Mouse (Mus musculus) midbrain, postnatal 0 days (tissue): ENCODE data around the gene Slc2a4. TPM values are rescaled to one million over a fixed set of nuclear protein-coding genes. Genes with fewer than 3 reads are reported as not detected.

ENCODE experiments used
- ATAC-seq: fragments of 200-750 bp; cut with Nextera tagmentation; 2 replicates; pipeline ENCODE4 v1.8.0; 2017; ENCODE audit warnings: moderate number of reproducible peaks, mild to moderate bottlenecking, moderate TSS enrichment, moderate library complexity; ENCODE audit not compliant: low FRiP score
- DNase-seq: peaks from one replicate; pipeline ENCODE4 v3.0.0-alpha.2; 2015; ENCODE audit warnings: low spot score
- H3K27ac ChIP-seq: fragments of 300-500 bp; sonication (generic); 2 replicates; pipeline ENCODE4 v1.5.1; 2014; ENCODE audit warnings: low read depth, mild to moderate bottlenecking, low read length, mixed read lengths
- H3K27me3 ChIP-seq: fragments of 300-500 bp; sonication (generic); 2 replicates; pipeline ENCODE4 v1.6.1; 2014; ENCODE audit warnings: low read length, control low read depth, mixed read lengths; ENCODE audit not compliant: insufficient read depth
- H3K36me3 ChIP-seq: fragments of 300-500 bp; sonication (generic); 2 replicates; pipeline ENCODE4 v1.6.1; 2014; ENCODE audit warnings: low read length, control low read depth, mixed read lengths; ENCODE audit not compliant: insufficient read depth
- H3K4me1 ChIP-seq: fragments of 300-500 bp; sonication (generic); 2 replicates; pipeline ENCODE4 v1.6.1; 2014; ENCODE audit warnings: mild to moderate bottlenecking, control low read depth, antibody characterized with exemption, low read length, mixed read lengths; ENCODE audit not compliant: insufficient read depth
- H3K4me2 ChIP-seq: fragments of 300-500 bp; sonication (generic); 2 replicates; pipeline ENCODE4 v1.6.1; 2014; ENCODE audit warnings: low read depth, mild to moderate bottlenecking, low read length, mixed read lengths; ENCODE audit not compliant: poor library complexity, severe bottlenecking
- H3K4me3 ChIP-seq: fragments of 300-500 bp; sonication (generic); 2 replicates; pipeline ENCODE4 v1.5.1; 2014; ENCODE audit warnings: low read depth, mild to moderate bottlenecking, low read length, moderate library complexity
- H3K9ac ChIP-seq: fragments of 300-500 bp; sonication (generic); replicated peaks from 2 replicates; pipeline ENCODE4 v1.6.1; 2014; ENCODE audit warnings: mild to moderate bottlenecking, low read length, moderate library complexity, mixed read lengths; ENCODE audit not compliant: poor library complexity, severe bottlenecking
- H3K9me3 ChIP-seq: fragments of 300-500 bp; sonication (generic); 2 replicates; pipeline ENCODE4 v1.6.1; 2016; ENCODE audit warnings: low read length, control low read depth
- CTCF ChIP-seq: IDR thresholded peaks from 2 replicates; pipeline ENCODE4 v1.5.1; 2016; ENCODE audit warnings: antibody characterized with exemption, mild to moderate bottlenecking
- WGBS: fragments of 180-500 bp; shearing (Covaris S2); extraction: QIAGEN DNeasy Blood & Tissue Kit; methylation state at CpG from one replicate; pipeline ENCODE4 v1.1.7; 2014; 5-methylcytosine and 5-hydroxymethylcytosine counted together
- microRNA-seq: library from miRNA; unstranded; fragments of <30 nt; microRNA quantifications from one replicate; pipeline ENCODE4, GENCODE M21; 2016; ENCODE audit warnings: borderline number of aligned reads
- polyA plus RNA-seq: library from polyadenylated mRNA; unstranded; fragments of >200 nt; fragmentation: Nextera tagmentation; extraction: Ambion mirVana; gene quantifications from 2 replicates; pipeline ENCODE4 v1.2.1, GENCODE M21; 2015
- total RNA-seq: library from RNA; depleted of rRNA; stranded (reverse); fragments of >200 nt; gene quantifications from 2 replicates; pipeline ENCODE4 v1.2.3, GENCODE M21; 2014; rRNA removed

Gene Slc2a4
- total and polyA plus RNA-seq, 2 experiments from 2014 or later = 4.0 to 8.8 TPM

DNA sequence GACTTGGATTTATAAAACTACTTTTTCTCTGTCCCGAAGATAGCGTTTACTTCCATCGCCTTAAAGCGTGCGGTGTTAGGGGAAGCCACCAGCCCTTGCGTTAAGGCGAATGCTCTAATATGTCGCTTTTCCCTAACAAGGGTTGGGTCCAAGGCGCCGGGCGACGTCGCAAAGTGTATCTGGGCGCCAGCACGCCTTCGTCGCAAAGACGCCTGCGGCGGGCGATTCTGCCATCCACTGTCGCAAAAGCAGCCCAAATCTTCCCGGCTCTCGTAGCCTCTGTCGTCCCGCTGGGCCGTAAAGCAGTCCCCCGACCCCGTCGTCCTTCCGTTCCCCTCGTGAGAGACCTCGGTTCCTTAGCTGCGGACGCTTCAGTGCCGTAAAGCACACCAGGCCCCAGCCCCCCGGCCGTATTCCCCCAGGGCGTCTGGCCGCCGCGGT lies 46.6 kb downstream of the Slc2a4 start:
- WGBS = under 1% methylated on average over 41 of the region's 42 CpGs
- Histone ChIP-seq H3K4me1 (peaks cover 6% of the 10 kb centered on the region; the same call in 1 of the 2 replicates), H3K27ac (peak overlapping the region; percentile 94), H3K9ac (peak overlapping the region; percentile 89), H3K4me2 (peak overlapping the region; percentile 86), H3K36me3 (peaks cover 24% of the 10 kb centered on the region), H3K4me3 (peak overlapping the region; percentile 81), H3K27me3 (no peaks in the 10 kb centered on the region), H3K9me3 (no peaks in the 10 kb centered on the region)
- DNase-seq (peak; percentile 99), ATAC-seq (peak; percentile 85)
- no peak for TF ChIP-seq CTCF

DNA sequence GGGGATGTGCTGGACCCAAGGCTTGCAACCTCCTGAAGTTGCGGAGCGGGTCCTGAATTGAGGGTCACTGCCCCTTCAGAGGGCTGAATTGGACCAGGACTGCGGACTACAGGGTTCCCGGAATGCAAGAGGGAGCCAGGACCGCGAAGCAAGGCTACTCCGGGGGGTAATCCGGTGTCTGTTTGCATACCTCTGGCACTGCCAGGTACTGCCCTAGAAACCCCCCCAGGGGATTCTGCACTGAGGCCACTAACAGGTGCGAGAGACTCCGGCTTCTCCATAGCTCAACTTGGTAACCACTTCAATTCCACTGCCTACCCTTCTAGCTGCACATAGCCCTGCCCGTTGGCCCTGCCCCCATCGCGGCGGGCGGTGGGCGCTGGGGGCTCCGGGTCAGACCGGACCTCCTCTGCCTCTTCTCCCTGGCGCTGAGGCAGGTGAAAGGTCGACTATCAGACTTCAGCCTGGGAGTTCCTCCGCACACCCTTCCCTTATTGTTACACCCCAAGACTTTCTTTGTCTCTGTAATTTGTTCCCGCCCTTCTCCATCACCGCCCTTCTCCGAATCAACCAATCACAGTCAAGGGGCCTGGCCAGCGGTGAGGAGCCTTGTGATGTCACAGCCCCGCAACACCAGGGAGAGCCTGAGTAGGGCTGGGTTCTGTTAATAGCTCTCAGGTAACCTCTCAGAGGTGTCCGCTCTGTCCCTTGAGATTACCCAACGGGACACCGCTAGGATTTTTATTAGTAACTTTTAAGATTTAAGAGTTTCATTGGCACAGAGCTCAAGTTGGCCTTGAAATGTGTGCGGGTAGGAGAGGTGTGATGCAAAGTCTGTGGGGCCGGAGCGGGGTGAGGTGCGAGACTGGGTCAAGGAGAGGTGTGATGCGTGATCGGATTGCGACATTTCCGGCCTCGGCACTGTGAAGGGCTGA lies 47.2 kb downstream of the Slc2a4 start, which contains the start of the genes 2810408A11Rik and Neurl4:
Gene 2810408A11Rik, minus strand, starts transcription at position 517 of the 935 bp plus-strand sequence.
Gene Neurl4, plus strand, starts transcription at position 602 of the 935 bp plus-strand sequence.
- H3K4me1 ChIP-seq = peaks cover 6% of the 10 kb centered on the region; the same call in 1 of the 2 replicates
- peaks cover 17% of the 10 kb centered on the region for H3K36me3 ChIP-seq
- DNase-seq (peak; percentile 96), ATAC-seq (peak; percentile 91)
- WGBS = under 1% methylated on average over 38 of the region's 38 CpGs
- no peaks in the 10 kb centered on the region for H3K27me3 ChIP-seq
- peak within 1 kb of the TSS; percentile 89 for H3K9ac ChIP-seq
- peak within 1 kb of the TSS; percentile 81 for H3K4me3 ChIP-seq
- TF ChIP-seq CTCF = no peak
- H3K27ac ChIP-seq = peak within 1 kb of the TSS; percentile 94
- no peaks in the 10 kb centered on the region for H3K9me3 ChIP-seq
- peak within 1 kb of the TSS; percentile 86 for H3K4me2 ChIP-seq

DNA sequence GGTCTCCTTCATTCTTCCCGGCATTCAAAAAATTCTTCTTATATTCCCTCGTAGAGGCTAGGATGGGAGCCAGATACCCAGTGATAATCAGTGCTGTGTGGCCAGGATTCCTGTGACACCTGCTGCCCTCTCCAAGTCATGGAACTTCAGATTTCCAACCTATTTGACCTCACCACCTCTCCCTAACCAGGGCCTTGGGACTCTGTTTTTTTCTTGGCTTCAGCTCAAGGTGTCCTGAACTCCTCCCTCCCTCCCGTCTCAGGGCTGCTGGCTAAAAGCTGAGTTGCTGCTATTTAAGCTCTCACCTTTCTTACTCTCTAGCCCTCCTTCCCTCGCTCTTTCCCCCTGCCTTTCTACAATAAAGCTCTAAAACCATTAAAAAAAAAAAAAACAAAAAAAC lies 48.1 kb downstream of the Slc2a4 start:
- H3K4me2 ChIP-seq = peak overlapping the region; percentile 86
- DNase-seq (no peak), ATAC-seq (no peak)
- peak overlapping the region; percentile 89; the same call in 1 of the 2 replicates for H3K9ac ChIP-seq
- no peaks in the 10 kb centered on the region for H3K9me3 ChIP-seq
- no peaks in the 10 kb centered on the region for H3K27me3 ChIP-seq
- H3K27ac ChIP-seq = peak overlapping the region; percentile 94; the same call in 1 of the 2 replicates
- TF ChIP-seq CTCF = no peak
- H3K36me3 ChIP-seq = peaks cover 11% of the 10 kb centered on the region
- peak overlapping the region; percentile 81 for H3K4me3 ChIP-seq
- 19% methylated on average over 4 of the region's 4 CpGs for WGBS
- H3K4me1 ChIP-seq = peaks cover 6% of the 10 kb centered on the region; the same call in 1 of the 2 replicates

DNA sequence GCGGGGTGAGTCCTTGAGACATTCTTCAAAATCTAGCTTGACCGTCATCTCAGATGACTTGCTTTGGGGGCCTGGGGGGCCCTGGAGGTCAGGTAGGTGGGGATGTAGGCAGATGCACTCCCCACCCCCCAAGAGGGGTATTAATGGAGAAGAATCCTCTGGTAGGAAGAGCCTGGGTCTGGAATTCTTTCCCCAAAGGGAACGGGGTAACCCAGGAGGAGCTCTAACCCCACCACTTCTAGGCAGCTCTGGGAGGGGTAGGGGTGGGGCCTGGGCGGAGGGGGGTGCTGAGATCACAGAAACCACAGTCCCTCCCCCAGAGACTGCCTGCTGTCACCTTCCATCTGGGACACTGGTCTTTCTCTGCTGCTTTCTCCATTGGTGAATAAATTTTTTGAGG lies 52.7 kb downstream of the Slc2a4 start, which contains the start of gene Acap1:
Gene Acap1, minus strand, starts transcription at position 249 of the 400 bp plus-strand sequence.
- no peaks in the 10 kb centered on the region for H3K27me3 ChIP-seq
- WGBS = 73% methylated on average over 4 of the region's 4 CpGs
- peaks cover 6% of the 10 kb centered on the region; the same call in 1 of the 2 replicates for H3K4me1 ChIP-seq

DNA sequence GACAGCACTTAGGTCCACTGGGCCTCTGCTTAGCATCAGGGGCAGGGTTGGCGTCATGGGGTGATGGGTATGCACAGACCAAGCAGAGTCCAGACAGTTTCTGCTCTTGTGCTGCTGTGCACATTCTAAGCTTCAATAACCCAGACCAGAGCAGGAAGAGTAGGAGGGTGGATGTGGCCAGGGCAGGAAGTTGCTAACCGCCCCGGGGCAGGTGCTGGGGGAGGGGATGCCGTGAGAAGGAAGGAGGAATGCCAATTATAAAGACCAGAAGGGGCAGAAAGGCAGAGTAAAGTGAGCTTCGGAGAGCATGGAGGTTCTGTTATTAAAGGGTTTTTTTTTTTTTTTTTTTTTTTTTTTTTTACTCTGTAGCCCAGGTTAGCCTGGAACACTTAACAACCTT lies 53.3 kb downstream of the Slc2a4 start:
- H3K27me3 ChIP-seq = no peaks in the 10 kb centered on the region
- H3K27ac ChIP-seq = no peak overlapping the region
- H3K9ac ChIP-seq = no peak overlapping the region
- no peaks in the 10 kb centered on the region for H3K36me3 ChIP-seq
- no peak for TF ChIP-seq CTCF
- 89% methylated on average over 5 of the region's 5 CpGs for WGBS
- ATAC-seq (no peak), DNase-seq (no peak)
- no peak overlapping the region for H3K4me3 ChIP-seq
- no peaks in the 10 kb centered on the region for H3K9me3 ChIP-seq
- peaks cover 4% of the 10 kb centered on the region; the same call in 1 of the 2 replicates for H3K4me1 ChIP-seq
- H3K4me2 ChIP-seq = no peak overlapping the region

More for the DNA sequence above, 52.7 kb downstream of the Slc2a4 start, which contains the start of gene Acap1:
- Histone ChIP-seq H3K36me3 (no peaks in the 10 kb centered on the region), H3K27ac (no peak within 1 kb of the TSS), H3K4me2 (no peak within 1 kb of the TSS), H3K9me3 (no peaks in the 10 kb centered on the region), H3K9ac (no peak within 1 kb of the TSS), H3K4me3 (no peak within 1 kb of the TSS)
- no peak for TF ChIP-seq CTCF
- DNase-seq = no peak
- ATAC-seq = no peak

Small RNAs within 50 kb of the gene (microRNA-seq; reads per million reads assigned to microRNA genes)
- not detected for gene Gm44349

Other genes with a start within 250 kb of the Slc2a4 start
Only the 30 nearest of the 33 such genes appear.
- gene Zbtb4, start 182.3 kb downstream of the Slc2a4 start, total RNA-seq = 31.5 and 34.3 TPM in 2 replicates
- 4.4 and 5.0 TPM in 2 replicates for gene Zbtb4, start 182.3 kb downstream of the Slc2a4 start, polyA plus RNA-seq
- gene Chrnb1, start 152.2 kb downstream of the Slc2a4 start, total RNA-seq = 1.5 and 1.6 TPM in 2 replicates
- gene Chrnb1, start 152.2 kb downstream of the Slc2a4 start, polyA plus RNA-seq = 1.1 TPM in 2 replicates
- gene Fgf11, start 146.3 kb downstream of the Slc2a4 start, total RNA-seq = 12.7 and 16.4 TPM in 2 replicates
- gene Fgf11, start 146.3 kb downstream of the Slc2a4 start, polyA plus RNA-seq = 2.6 and 2.8 TPM in 2 replicates
- gene Tmem102, start 142.6 kb downstream of the Slc2a4 start, total RNA-seq = 0.16 TPM in 1 of 2 replicates, not detected in the other
- gene Tmem102, start 142.6 kb downstream of the Slc2a4 start, polyA plus RNA-seq = 0.80 and 0.94 TPM in 2 replicates
- not detected in 2 replicates for gene Gm39566, start 132.9 kb downstream of the Slc2a4 start, total RNA-seq
- gene Gm39566, start 132.9 kb downstream of the Slc2a4 start, polyA plus RNA-seq = not detected in 2 replicates
- gene Spem2, start 129.7 kb downstream of the Slc2a4 start, total RNA-seq = not detected in 2 replicates
- not detected in 2 replicates for gene Spem2, start 129.7 kb downstream of the Slc2a4 start, polyA plus RNA-seq
- 0.93 TPM in 1 of 2 replicates, not detected in the other for gene Spem1, start 126.0 kb downstream of the Slc2a4 start, total RNA-seq
- 0.20 and 0.27 TPM in 2 replicates for gene Spem1, start 126.0 kb downstream of the Slc2a4 start, polyA plus RNA-seq
- gene Nlgn2, start 110.4 kb downstream of the Slc2a4 start, total RNA-seq = 117 and 137 TPM in 2 replicates
- 21.0 and 23.5 TPM in 2 replicates for gene Nlgn2, start 110.4 kb downstream of the Slc2a4 start, polyA plus RNA-seq
- 95.5 and 103 TPM in 2 replicates for gene Tmem256, start 109.7 kb downstream of the Slc2a4 start, total RNA-seq
- gene Tmem256, start 109.7 kb downstream of the Slc2a4 start, polyA plus RNA-seq = 349 and 370 TPM in 2 replicates
- 24.1 and 26.6 TPM in 2 replicates for gene Plscr3, start 101.8 kb downstream of the Slc2a4 start, total RNA-seq
- gene Plscr3, start 101.8 kb downstream of the Slc2a4 start, polyA plus RNA-seq = 33.5 and 35.0 TPM in 2 replicates
- gene Tnk1, start 89.5 kb downstream of the Slc2a4 start, total RNA-seq = not detected in 2 replicates
- 0.16 TPM in 2 replicates for gene Tnk1, start 89.5 kb downstream of the Slc2a4 start, polyA plus RNA-seq
- not detected in 2 replicates for gene Tmem95, start 70.2 kb downstream of the Slc2a4 start, total RNA-seq
- gene Tmem95, start 70.2 kb downstream of the Slc2a4 start, polyA plus RNA-seq = not detected in 2 replicates
- gene Kctd11, start 66.8 kb downstream of the Slc2a4 start, total RNA-seq = 0.93 and 1.6 TPM in 2 replicates
- 0.57 and 0.92 TPM in 2 replicates for gene Kctd11, start 66.8 kb downstream of the Slc2a4 start, polyA plus RNA-seq
- gene Acap1, start 52.6 kb downstream of the Slc2a4 start, total RNA-seq = 0.66 TPM in 1 of 2 replicates, not detected in the other
- gene Acap1, start 52.6 kb downstream of the Slc2a4 start, polyA plus RNA-seq = 0.14 TPM in 1 of 2 replicates, not detected in the other
- 3.3 and 8.7 TPM in 2 replicates for gene 2810408A11Rik, start 47.2 kb downstream of the Slc2a4 start, total RNA-seq
- 4.8 and 6.2 TPM in 2 replicates for gene 2810408A11Rik, start 47.2 kb downstream of the Slc2a4 start, polyA plus RNA-seq
- 112 and 118 TPM in 2 replicates for gene Neurl4, start 47.1 kb downstream of the Slc2a4 start, total RNA-seq
- gene Neurl4, start 47.1 kb downstream of the Slc2a4 start, polyA plus RNA-seq = 15.2 and 16.7 TPM in 2 replicates
- 45.8 and 47.6 TPM in 2 replicates for gene Gps2, start 34.3 kb downstream of the Slc2a4 start, total RNA-seq
- 60.3 and 64.3 TPM in 2 replicates for gene Gps2, start 34.3 kb downstream of the Slc2a4 start, polyA plus RNA-seq
- 452 and 486 TPM in 2 replicates for gene Eif5a, start 26.2 kb downstream of the Slc2a4 start, total RNA-seq
- 1,054 and 1,096 TPM in 2 replicates for gene Eif5a, start 26.2 kb downstream of the Slc2a4 start, polyA plus RNA-seq
- gene Ybx2, start 12.4 kb downstream of the Slc2a4 start, total RNA-seq = 5.0 and 8.4 TPM in 2 replicates
- gene Ybx2, start 12.4 kb downstream of the Slc2a4 start, polyA plus RNA-seq = 3.4 and 4.2 TPM in 2 replicates
- gene Cldn7, start 16.6 kb upstream of the Slc2a4 start, total RNA-seq = not detected in 2 replicates
- 0.57 TPM in 1 of 2 replicates, not detected in the other for gene Cldn7, start 16.6 kb upstream of the Slc2a4 start, polyA plus RNA-seq
- gene Ctdnep1, start 33.0 kb upstream of the Slc2a4 start, total RNA-seq = 39.6 and 42.9 TPM in 2 replicates
- 22.3 and 24.1 TPM in 2 replicates for gene Ctdnep1, start 33.0 kb upstream of the Slc2a4 start, polyA plus RNA-seq
- 109 and 157 TPM in 2 replicates for gene Elp5, start 34.3 kb upstream of the Slc2a4 start, total RNA-seq
- gene Elp5, start 34.3 kb upstream of the Slc2a4 start, polyA plus RNA-seq = 171 and 182 TPM in 2 replicates
- 197 and 226 TPM in 2 replicates for gene Gabarap, start 43.0 kb upstream of the Slc2a4 start, total RNA-seq
- 501 and 511 TPM in 2 replicates for gene Gabarap, start 43.0 kb upstream of the Slc2a4 start, polyA plus RNA-seq
- 42.4 and 45.2 TPM in 2 replicates for gene Phf23, start 47.6 kb upstream of the Slc2a4 start, total RNA-seq
- gene Phf23, start 47.6 kb upstream of the Slc2a4 start, polyA plus RNA-seq = 37.6 and 40.0 TPM in 2 replicates
- 31.5 and 33.3 TPM in 2 replicates for gene Dvl2, start 52.4 kb upstream of the Slc2a4 start, total RNA-seq
- gene Dvl2, start 52.4 kb upstream of the Slc2a4 start, polyA plus RNA-seq = 19.0 and 20.0 TPM in 2 replicates
- gene Acadvl, start 67.2 kb upstream of the Slc2a4 start, total RNA-seq = 35.9 and 42.7 TPM in 2 replicates
- 62.1 and 64.2 TPM in 2 replicates for gene Acadvl, start 67.2 kb upstream of the Slc2a4 start, polyA plus RNA-seq
- gene Dlg4, start 68.8 kb upstream of the Slc2a4 start, total RNA-seq = 256 and 269 TPM in 2 replicates
- gene Dlg4, start 68.8 kb upstream of the Slc2a4 start, polyA plus RNA-seq = 16.1 and 18.1 TPM in 2 replicates
- gene Asgr1, start 105.9 kb upstream of the Slc2a4 start, total RNA-seq = 1.2 and 7.2 TPM in 2 replicates
- gene Asgr1, start 105.9 kb upstream of the Slc2a4 start, polyA plus RNA-seq = 4.1 and 4.5 TPM in 2 replicates
- not detected in 2 replicates for gene Asgr2, start 144.5 kb upstream of the Slc2a4 start, total RNA-seq
- gene Asgr2, start 144.5 kb upstream of the Slc2a4 start, polyA plus RNA-seq = not detected in 2 replicates
- 0.11 and 0.85 TPM in 2 replicates for gene Mgl2, start 182.1 kb upstream of the Slc2a4 start, total RNA-seq
- gene Mgl2, start 182.1 kb upstream of the Slc2a4 start, polyA plus RNA-seq = 0.26 and 0.60 TPM in 2 replicates